Mouse (Mus musculus) forebrain, embryonic 14.5 days (tissue): ENCODE results near the gene Bcl2l14. TPM values are rescaled to one million over a fixed set of nuclear protein-coding genes. Genes with fewer than 3 reads are reported as not detected.

Experiments used
- ATAC-seq: fragments of 200-750 bp; cut with Nextera tagmentation; 2 replicates; pipeline ENCODE4 v1.8.0; 2017; ENCODE audit warnings: mild to moderate bottlenecking, moderate library complexity
- DNase-seq: peaks from one replicate; pipeline ENCODE4 v3.0.0-alpha.2; 2015; ENCODE audit warnings: low spot score
- H3K27ac ChIP-seq: fragments of 300-500 bp; sonication (generic); 2 replicates; pipeline ENCODE4 v1.5.1; 2014; ENCODE audit warnings: low read depth, mild to moderate bottlenecking, control low read depth, low read length, moderate library complexity
- H3K27me3 ChIP-seq: fragments of 300-500 bp; sonication (generic); replicated peaks from 2 replicates; pipeline ENCODE4 v1.6.1; 2014; ENCODE audit warnings: low read length, control low read depth, mixed read lengths; ENCODE audit not compliant: control insufficient read depth, insufficient read depth
- H3K36me3 ChIP-seq: fragments of 300-500 bp; sonication (generic); 2 replicates; pipeline ENCODE4 v1.6.1; 2014; ENCODE audit warnings: low read length, control low read depth; ENCODE audit not compliant: control insufficient read depth, insufficient read depth
- H3K4me1 ChIP-seq: fragments of 300-500 bp; sonication (generic); 2 replicates; pipeline ENCODE4 v1.6.1; 2014; ENCODE audit warnings: antibody characterized with exemption, low read length, control low read depth; ENCODE audit not compliant: control insufficient read depth, insufficient read depth
- H3K4me2 ChIP-seq: fragments of 300-500 bp; sonication (generic); 2 replicates; pipeline ENCODE4 v1.6.1; 2014; ENCODE audit warnings: mild to moderate bottlenecking, control low read depth, low read length
- H3K4me3 ChIP-seq: fragments of 300-500 bp; sonication (generic); 2 replicates; pipeline ENCODE4 v1.5.1; 2014; ENCODE audit warnings: low read depth, low read length, control low read depth
- H3K9ac ChIP-seq: fragments of 300-500 bp; sonication (generic); 2 replicates; pipeline ENCODE4 v1.6.1; 2014; ENCODE audit warnings: mild to moderate bottlenecking, low read length, control low read depth, moderate library complexity
- H3K9me3 ChIP-seq: fragments of 300-500 bp; sonication (generic); replicated peaks from 2 replicates; pipeline ENCODE4 v1.6.1; 2016; ENCODE audit warnings: low read length, control low read depth, mixed read lengths; ENCODE audit not compliant: control insufficient read depth
- WGBS: fragments of 180-500 bp; shearing (Covaris S2); extraction: QIAGEN DNeasy Blood & Tissue Kit; methylation state at CpG from one replicate; pipeline ENCODE4 v1.1.7; 2014; 5-methylcytosine and 5-hydroxymethylcytosine counted together
- polyA plus RNA-seq: library from polyadenylated mRNA; unstranded; fragments of >200 nt; fragmentation: Nextera tagmentation; extraction: Ambion mirVana; gene quantifications from 2 replicates; pipeline ENCODE4 v1.2.1, GENCODE M21; 2014

Bcl2l14 gene
- not detected in 2 replicates for polyA plus RNA-seq

GRCm38 (mm10) chr6:134396018-134396417 lies at the start of gene Bcl2l14:
TSS of gene Bcl2l14 (plus strand) at chr6:134396318.
- H3K36me3 ChIP-seq, result no peaks in the 10 kb centered on the region
- no peaks in the 10 kb centered on the region for H3K27me3 ChIP-seq
- no peak for ATAC-seq
- WGBS, result 86% methylated on average over 4 of the region's 4 CpGs
- H3K9ac ChIP-seq, result no peak within 1 kb of the TSS
- no peaks in the 10 kb centered on the region for H3K9me3 ChIP-seq
- H3K4me3 ChIP-seq, result no peak within 1 kb of the TSS
- no peak within 1 kb of the TSS for H3K4me2 ChIP-seq
- H3K4me1 ChIP-seq, result no peaks in the 10 kb centered on the region
- H3K27ac ChIP-seq, result no peak within 1 kb of the TSS
- no peak for DNase-seq

- Histone ChIP-seq H3K36me3 (no peaks in the 10 kb centered on the region), H3K4me2 (no peak overlapping the region), H3K9ac (no peak overlapping the region), H3K4me3 (no peak overlapping the region), H3K27me3 (no peaks in the 10 kb centered on the region), H3K27ac (no peak overlapping the region), H3K9me3 (no peaks in the 10 kb centered on the region), H3K4me1 (no peaks in the 10 kb centered on the region)
- DNase-seq (no peak), ATAC-seq (no peak)
- WGBS, result 89% methylated on average over 7 of the region's 7 CpGs
Observed at GRCm38 (mm10) chr6:134348526-134349067, 47.5 kb upstream of the Bcl2l14 start.

- no peaks in the 10 kb centered on the region for H3K4me1 ChIP-seq
- H3K9me3 ChIP-seq, result no peaks in the 10 kb centered on the region
- ATAC-seq (no peak), DNase-seq (no peak)
- no peak overlapping the region for H3K4me3 ChIP-seq
- WGBS, result 88% methylated on average over 6 of the region's 6 CpGs
- H3K4me2 ChIP-seq, result no peak overlapping the region
- H3K9ac ChIP-seq, result no peak overlapping the region
- H3K27ac ChIP-seq, result no peak overlapping the region
- H3K27me3 ChIP-seq, result no peaks in the 10 kb centered on the region
- H3K36me3 ChIP-seq, result no peaks in the 10 kb centered on the region
Observed at GRCm38 (mm10) chr6:134352881-134353280, 43.2 kb upstream of the Bcl2l14 start.

GRCm38 (mm10) chr6:134353751-134354150 lies 42.4 kb upstream of the Bcl2l14 start:
- Histone ChIP-seq H3K27ac (no peak overlapping the region), H3K9me3 (no peaks in the 10 kb centered on the region), H3K4me2 (no peak overlapping the region), H3K27me3 (no peaks in the 10 kb centered on the region), H3K4me3 (no peak overlapping the region), H3K9ac (no peak overlapping the region), H3K4me1 (no peaks in the 10 kb centered on the region), H3K36me3 (no peaks in the 10 kb centered on the region)
- WGBS, result 91% methylated on average over 4 of the region's 4 CpGs
- ATAC-seq (no peak), DNase-seq (no peak)

- Histone ChIP-seq H3K4me1 (no peaks in the 10 kb centered on the region), H3K27me3 (no peaks in the 10 kb centered on the region), H3K9me3 (no peaks in the 10 kb centered on the region), H3K9ac (no peak overlapping the region), H3K4me2 (no peak overlapping the region), H3K4me3 (no peak overlapping the region), H3K36me3 (no peaks in the 10 kb centered on the region), H3K27ac (no peak overlapping the region)
- DNase-seq, result no peak
- no peak for ATAC-seq
- 75% methylated on average over 6 of the region's 6 CpGs for WGBS
Observed at GRCm38 (mm10) chr6:134357570-134357969, 38.5 kb upstream of the Bcl2l14 start.

- no peaks in the 10 kb centered on the region for H3K4me1 ChIP-seq
- no peak overlapping the region for H3K4me2 ChIP-seq
- 93% methylated on average over 4 of the region's 4 CpGs for WGBS
- DNase-seq (no peak), ATAC-seq (no peak)
- H3K36me3 ChIP-seq, result no peaks in the 10 kb centered on the region
- no peaks in the 10 kb centered on the region for H3K9me3 ChIP-seq
- H3K9ac ChIP-seq, result no peak overlapping the region
- H3K4me3 ChIP-seq, result no peak overlapping the region
- H3K27me3 ChIP-seq, result no peaks in the 10 kb centered on the region
- H3K27ac ChIP-seq, result no peak overlapping the region
Observed at GRCm38 (mm10) chr6:134360079-134360478, 36.0 kb upstream of the Bcl2l14 start.

- Histone ChIP-seq H3K4me3 (no peak overlapping the region), H3K4me2 (no peak overlapping the region), H3K4me1 (no peaks in the 10 kb centered on the region), H3K27ac (no peak overlapping the region), H3K9me3 (no peaks in the 10 kb centered on the region), H3K36me3 (no peaks in the 10 kb centered on the region), H3K27me3 (no peaks in the 10 kb centered on the region), H3K9ac (no peak overlapping the region)
- DNase-seq (no peak), ATAC-seq (no peak)
- 63% methylated on average over 6 of the region's 6 CpGs for WGBS
Observed at GRCm38 (mm10) chr6:134364644-134365043, 31.5 kb upstream of the Bcl2l14 start.

GRCm38 (mm10) chr6:134365952-134366351 lies 30.2 kb upstream of the Bcl2l14 start:
- no peaks in the 10 kb centered on the region for H3K9me3 ChIP-seq

GRCm38 (mm10) chr6:134366366-134367351 lies 29.5 kb upstream of the Bcl2l14 start:
- 73% methylated on average over 10 of the region's 10 CpGs for WGBS
- no peaks in the 10 kb centered on the region for H3K9me3 ChIP-seq
- DNase-seq (no peak), ATAC-seq (no peak)
- no peak overlapping the region for H3K27ac ChIP-seq
- no peak overlapping the region for H3K4me2 ChIP-seq
- H3K9ac ChIP-seq, result no peak overlapping the region
- H3K27me3 ChIP-seq, result no peaks in the 10 kb centered on the region
- H3K4me3 ChIP-seq, result no peak overlapping the region
- no peaks in the 10 kb centered on the region for H3K36me3 ChIP-seq
- no peaks in the 10 kb centered on the region for H3K4me1 ChIP-seq

More at GRCm38 (mm10) chr6:134365952-134366351, 30.2 kb upstream of the Bcl2l14 start:
- Histone ChIP-seq H3K4me1 (no peaks in the 10 kb centered on the region), H3K4me3 (no peak overlapping the region), H3K9ac (no peak overlapping the region), H3K36me3 (no peaks in the 10 kb centered on the region), H3K27ac (no peak overlapping the region), H3K27me3 (no peaks in the 10 kb centered on the region), H3K4me2 (no peak overlapping the region)
- ATAC-seq, result no peak
- WGBS, result 86% methylated on average over 4 of the region's 4 CpGs
- no peak for DNase-seq
